Mouse (Mus musculus) kidney, postnatal 0 days (tissue): ENCODE measurements around the gene Gm20388. TPM values are rescaled to one million over a fixed set of nuclear protein-coding genes. Genes with fewer than 3 reads are reported as not detected.

ENCODE experiments used
- ATAC-seq: fragments of 200-750 bp; cut with Nextera tagmentation; replicated peaks from 2 replicates; pipeline ENCODE4 v1.8.0; 2017; ENCODE audit warnings: low read depth, moderate number of reproducible peaks, moderate TSS enrichment, moderate library complexity; ENCODE audit not compliant: low FRiP score
- DNase-seq: peaks from one replicate; pipeline ENCODE4 v3.0.0-alpha.2; 2016; ENCODE audit warnings: low spot score
- H3K27ac ChIP-seq: fragments of 300-500 bp; sonication (generic); 2 replicates; pipeline ENCODE4 v1.5.1; 2014; ENCODE audit warnings: mild to moderate bottlenecking
- H3K27me3 ChIP-seq: fragments of 300-500 bp; sonication (generic); 2 replicates; pipeline ENCODE4 v1.6.1; 2014; ENCODE audit warnings: low read length, mixed read lengths; ENCODE audit not compliant: insufficient read depth
- H3K36me3 ChIP-seq: fragments of 300-500 bp; sonication (generic); 2 replicates; pipeline ENCODE4 v1.6.1; 2014; ENCODE audit warnings: low read length, mixed read lengths; ENCODE audit not compliant: insufficient read depth
- H3K4me1 ChIP-seq: fragments of 300-500 bp; sonication (generic); replicated peaks from 2 replicates; pipeline ENCODE4 v1.6.1; 2014; ENCODE audit warnings: antibody characterized with exemption, low read length, mixed read lengths; ENCODE audit not compliant: insufficient read depth
- H3K4me2 ChIP-seq: fragments of 300-500 bp; sonication (generic); 2 replicates; pipeline ENCODE4 v1.6.1; 2014; ENCODE audit warnings: mild to moderate bottlenecking, low read length, moderate library complexity, mixed read lengths
- H3K4me3 ChIP-seq: fragments of 300-500 bp; sonication (generic); replicated peaks from 2 replicates; pipeline ENCODE4 v1.5.1; 2014; ENCODE audit warnings: low read depth, low read length
- H3K9ac ChIP-seq: fragments of 300-500 bp; sonication (generic); 2 replicates; pipeline ENCODE4 v1.6.1; 2014; ENCODE audit warnings: low read depth, low read length
- H3K9me3 ChIP-seq: fragments of 300-500 bp; sonication (generic); replicated peaks from 2 replicates; pipeline ENCODE4 v1.6.1; 2016; ENCODE audit warnings: low read length, inconsistent platforms, mixed read lengths
- CTCF ChIP-seq: IDR thresholded peaks from 2 replicates; pipeline ENCODE4 v1.5.1; 2016; ENCODE audit warnings: antibody characterized with exemption, low read depth, mild to moderate bottlenecking, moderate library complexity
- WGBS: fragments of 180-500 bp; shearing (Covaris S2); extraction: QIAGEN DNeasy Blood & Tissue Kit; methylation state at CpG from one replicate; pipeline ENCODE4 v1.1.7; 2014; 5-methylcytosine and 5-hydroxymethylcytosine counted together
- polyA plus RNA-seq: library from polyadenylated mRNA; unstranded; fragments of >200 nt; fragmentation: Nextera tagmentation; extraction: Ambion mirVana; gene quantifications from 2 replicates; pipeline ENCODE4 v1.2.1, GENCODE M21; 2015

Gm20388 gene
- polyA plus RNA-seq, 1 experiment from 2014 or later: not detected

DNA sequence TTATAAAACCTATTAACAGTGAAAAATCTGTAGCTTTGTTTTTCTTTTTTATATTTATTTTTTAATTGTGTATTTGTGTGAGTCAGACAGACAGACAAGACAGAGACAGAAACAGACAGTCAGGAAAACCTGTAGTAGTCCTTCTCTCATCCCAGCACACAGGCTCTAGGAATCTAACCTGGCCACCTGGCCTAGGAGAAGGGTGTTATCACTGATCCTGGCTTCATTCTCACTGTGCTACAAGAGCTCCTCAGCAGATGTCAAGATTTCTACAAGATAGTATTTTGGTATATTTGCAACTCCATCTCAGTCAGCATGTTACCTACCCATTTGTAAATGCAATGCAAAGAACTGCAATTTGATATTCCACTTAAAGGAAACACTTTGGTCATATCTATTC is 3100.7 kb downstream of the Gm20388 start:
- Histone ChIP-seq H3K36me3 (no peaks in the 10 kb centered on the region), H3K9ac (no peak overlapping the region), H3K4me3 (no peak overlapping the region), H3K27ac (no peak overlapping the region), H3K9me3 (no peaks in the 10 kb centered on the region), H3K4me1 (no peaks in the 10 kb centered on the region), H3K27me3 (no peaks in the 10 kb centered on the region), H3K4me2 (no peak overlapping the region)
- DNase-seq (no peak), ATAC-seq (no peak)
- TF ChIP-seq CTCF: no peak

GRCm38 (mm10) chr8:123014429-123014828 is 3103.8 kb downstream of the Gm20388 start:
- Histone ChIP-seq H3K4me3 (no peak overlapping the region), H3K4me1 (peaks cover 6% of the 10 kb centered on the region; the same call in 1 of the 2 replicates), H3K9me3 (no peaks in the 10 kb centered on the region), H3K9ac (no peak overlapping the region), H3K27ac (no peak overlapping the region), H3K4me2 (no peak overlapping the region), H3K36me3 (no peaks in the 10 kb centered on the region), H3K27me3 (no peaks in the 10 kb centered on the region)
- 67% methylated on average over 7 of the region's 7 CpGs for WGBS
- DNase-seq (no peak), ATAC-seq (no peak)
- no peak for TF ChIP-seq CTCF

DNA sequence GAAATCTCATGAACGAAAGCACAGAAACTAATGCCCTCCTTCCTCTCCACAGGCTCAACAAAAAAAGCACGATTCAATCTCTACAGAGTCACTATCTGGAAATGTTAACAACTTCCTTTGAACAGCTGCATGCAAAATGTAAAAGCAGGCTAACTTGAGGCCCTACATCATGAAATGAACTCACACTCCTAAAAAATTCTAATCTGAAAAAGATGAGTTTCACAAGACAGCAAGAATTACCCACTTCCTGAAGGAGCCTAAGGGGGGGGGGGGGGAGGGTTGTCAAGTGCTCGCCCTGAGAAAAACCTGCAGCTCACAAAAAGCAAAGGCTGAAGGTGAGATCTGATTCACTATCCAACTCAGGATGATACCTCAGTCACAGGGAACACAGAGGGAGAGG is 3104.4 kb downstream of the Gm20388 start:
- Histone ChIP-seq H3K36me3 (no peaks in the 10 kb centered on the region), H3K9ac (no peak overlapping the region), H3K4me3 (no peak overlapping the region), H3K4me2 (no peak overlapping the region), H3K4me1 (peaks cover 6% of the 10 kb centered on the region; the same call in 1 of the 2 replicates), H3K27me3 (no peaks in the 10 kb centered on the region), H3K9me3 (no peaks in the 10 kb centered on the region), H3K27ac (no peak overlapping the region)
- no peak for DNase-seq
- ATAC-seq: no peak
- no peak for TF ChIP-seq CTCF
- 38% methylated on average over 3 of the region's 3 CpGs for WGBS

- no peaks in the 10 kb centered on the region for H3K27me3 ChIP-seq
- peaks cover 20% of the 10 kb centered on the region; the same call in 1 of the 2 replicates for H3K4me1 ChIP-seq
- ATAC-seq (no peak), DNase-seq (no peak)
- H3K36me3 ChIP-seq: no peaks in the 10 kb centered on the region
- WGBS: 92% methylated on average over 4 of the region's 4 CpGs
- H3K9ac ChIP-seq: no peak overlapping the region
- H3K27ac ChIP-seq: no peak overlapping the region
- no peak overlapping the region for H3K4me3 ChIP-seq
- no peak overlapping the region for H3K4me2 ChIP-seq
- H3K9me3 ChIP-seq: no peaks in the 10 kb centered on the region
- TF ChIP-seq CTCF: no peak
These were observed 3106.5 kb downstream of the Gm20388 start for GRCm38 (mm10) chr8:123017143-123017542.

GRCm38 (mm10) chr8:123018484-123019164 is 3108.0 kb downstream of the Gm20388 start:
- no peak for TF ChIP-seq CTCF
- whole genome bisulfite sequencing: 61% methylated on average over 4 of the region's 4 CpGs
- H3K4me3 ChIP-seq: no peak overlapping the region
- H3K4me2 ChIP-seq: no peak overlapping the region
- no peaks in the 10 kb centered on the region for H3K36me3 ChIP-seq
- no peak for ATAC-seq
- H3K27ac ChIP-seq: 0 out of 2 replicates have a peak overlapping the region, but pooled peaks have one; percentile 10
- no peak overlapping the region for H3K9ac ChIP-seq
- H3K9me3 ChIP-seq: no peaks in the 10 kb centered on the region
- H3K27me3 ChIP-seq: no peaks in the 10 kb centered on the region
- H3K4me1 ChIP-seq: peaks cover 20% of the 10 kb centered on the region; the same call in 1 of the 2 replicates
- no peak for DNase-seq

- H3K4me3 ChIP-seq: no peak overlapping the region
- H3K27ac ChIP-seq: no peak overlapping the region
- H3K27me3 ChIP-seq: no peaks in the 10 kb centered on the region
- H3K36me3 ChIP-seq: no peaks in the 10 kb centered on the region
- H3K4me1 ChIP-seq: peaks cover 20% of the 10 kb centered on the region; the same call in 1 of the 2 replicates
- DNase-seq: no peak
- TF ChIP-seq CTCF: no peak
- no peaks in the 10 kb centered on the region for H3K9me3 ChIP-seq
- H3K4me2 ChIP-seq: no peak overlapping the region
- ATAC-seq: no peak
- H3K9ac ChIP-seq: no peak overlapping the region
- 53% methylated on average over 2 of the region's 2 CpGs for whole genome bisulfite sequencing
These were observed 3109.4 kb downstream of the Gm20388 start for GRCm38 (mm10) chr8:123020084-123020483.
